Mouse (Mus musculus) G1E (cell line): ENCODE data around the gene Plekhg4.

Experiments used
- CTCF ChIP-seq: IDR thresholded peaks from 2 replicates; pipeline ENCODE4 v1.5.1; 2012; ENCODE audit warnings: low read depth, low read length, inconsistent platforms, mixed read lengths
- GATA1 ChIP-seq: IDR thresholded peaks from 2 replicates; pipeline ENCODE4 v1.6.1; 2012; ENCODE audit warnings: borderline replicate concordance, low read length, inconsistent platforms, mixed read lengths

- TF ChIP-seq GATA1 (no peak), CTCF (no peak)
Measured at GRCm38 (mm10) chr8:105403467-105403866, 30.4 kb downstream of the Plekhg4 start.
